Mouse (Mus musculus): ENCODE results near the gene Gzma. TPM values are rescaled to one million over a fixed set of nuclear protein-coding genes. Genes with fewer than 3 reads are reported as not detected.

The Gzma gene
- polyA plus RNA-seq, 1 experiment from 2014 or later = 4.9 TPM

GRCm38 (mm10) chr13:113104759-113105158, 4.0 kb upstream of the Gzma start:
- WGBS = 86% methylated on average over 10 of the region's 10 CpGs
- no peak overlapping the region for H3K4me3 ChIP-seq (ENCODE audit: low read depth, low read length)
- no peak overlapping the region for H3K27ac ChIP-seq (ENCODE audit: low read depth, low read length)
- H3K9ac ChIP-seq (ENCODE audit: low read depth, low read length) = no peak overlapping the region
- ATAC-seq = no peak
- no peak for TF ChIP-seq CTCF (IDR thresholded peaks at IDR 0.05; ENCODE audit: low read depth)
- H3K36me3 ChIP-seq (ENCODE audit: control insufficient read depth, insufficient read depth) = no peaks in the 10 kb centered on the region
- H3K4me2 ChIP-seq (replicated peaks; ENCODE audit: low read depth) = no peak overlapping the region
- no peaks in the 10 kb centered on the region for H3K9me3 ChIP-seq (ENCODE audit: control insufficient read depth)
- no peaks in the 10 kb centered on the region for H3K27me3 ChIP-seq (replicated peaks; ENCODE audit: control insufficient read depth, insufficient read depth, low read length)
- no peaks in the 10 kb centered on the region for H3K4me1 ChIP-seq (replicated peaks; ENCODE audit: control insufficient read depth, insufficient read depth, low read length)

- no peak overlapping the region for H3K4me2 ChIP-seq (replicated peaks; ENCODE audit: low read depth)
- H3K9me3 ChIP-seq (ENCODE audit: control insufficient read depth) = no peaks in the 10 kb centered on the region
- H3K4me3 ChIP-seq (ENCODE audit: low read depth, low read length) = no peak overlapping the region
- ATAC-seq = no peak
- no peak overlapping the region for H3K9ac ChIP-seq (ENCODE audit: low read depth, low read length)
- no peak for TF ChIP-seq CTCF (IDR thresholded peaks at IDR 0.05; ENCODE audit: low read depth)
- 69% methylated on average over 10 of the region's 10 CpGs for WGBS
- H3K27ac ChIP-seq (ENCODE audit: low read depth, low read length) = no peak overlapping the region
- no peaks in the 10 kb centered on the region for H3K27me3 ChIP-seq (replicated peaks; ENCODE audit: control insufficient read depth, insufficient read depth, low read length)
- H3K36me3 ChIP-seq (ENCODE audit: control insufficient read depth, insufficient read depth) = no peaks in the 10 kb centered on the region
- H3K4me1 ChIP-seq (replicated peaks; ENCODE audit: control insufficient read depth, insufficient read depth, low read length) = no peaks in the 10 kb centered on the region
Measured at GRCm38 (mm10) chr13:113101804-113102203, 1.0 kb upstream of the Gzma start.

- TF ChIP-seq CTCF (IDR thresholded peaks at IDR 0.05; ENCODE audit: low read depth) = no peak
- H3K36me3 ChIP-seq (ENCODE audit: control insufficient read depth, insufficient read depth) = no peaks in the 10 kb centered on the region
- H3K27me3 ChIP-seq (replicated peaks; ENCODE audit: control insufficient read depth, insufficient read depth, low read length) = no peaks in the 10 kb centered on the region
- no peak overlapping the region for H3K9ac ChIP-seq (ENCODE audit: low read depth, low read length)
- H3K4me2 ChIP-seq (replicated peaks; ENCODE audit: low read depth) = no peak overlapping the region
- 96% methylated on average over 2 of the region's 2 CpGs for WGBS
- no peak for ATAC-seq
- H3K27ac ChIP-seq (ENCODE audit: low read depth, low read length) = no peak overlapping the region
- no peaks in the 10 kb centered on the region for H3K9me3 ChIP-seq (ENCODE audit: control insufficient read depth)
- H3K4me3 ChIP-seq (ENCODE audit: low read depth, low read length) = no peak overlapping the region
- no peaks in the 10 kb centered on the region for H3K4me1 ChIP-seq (replicated peaks; ENCODE audit: control insufficient read depth, insufficient read depth, low read length)
Measured at GRCm38 (mm10) chr13:113098406-113098805, 2.4 kb downstream of the Gzma start.

GRCm38 (mm10) chr13:113097011-113097410, 3.8 kb downstream of the Gzma start:
- WGBS = 72% methylated on average over 3 of the region's 3 CpGs
- Histone ChIP-seq H3K9me3 (ENCODE audit: control insufficient read depth) (no peaks in the 10 kb centered on the region), H3K36me3 (ENCODE audit: control insufficient read depth, insufficient read depth) (no peaks in the 10 kb centered on the region), H3K27ac (ENCODE audit: low read depth, low read length) (no peak overlapping the region), H3K4me2 (replicated peaks; ENCODE audit: low read depth) (no peak overlapping the region), H3K9ac (ENCODE audit: low read depth, low read length) (no peak overlapping the region), H3K4me1 (replicated peaks; ENCODE audit: control insufficient read depth, insufficient read depth, low read length) (no peaks in the 10 kb centered on the region), H3K27me3 (replicated peaks; ENCODE audit: control insufficient read depth, insufficient read depth, low read length) (no peaks in the 10 kb centered on the region), H3K4me3 (ENCODE audit: low read depth, low read length) (no peak overlapping the region)
- ATAC-seq = no peak
- no peak for TF ChIP-seq CTCF (IDR thresholded peaks at IDR 0.05; ENCODE audit: low read depth)

- no peak for ATAC-seq
- no peaks in the 10 kb centered on the region for H3K27me3 ChIP-seq (replicated peaks; ENCODE audit: control insufficient read depth, insufficient read depth, low read length)
- H3K27ac ChIP-seq (ENCODE audit: low read depth, low read length) = no peak overlapping the region
- no peaks in the 10 kb centered on the region for H3K36me3 ChIP-seq (ENCODE audit: control insufficient read depth, insufficient read depth)
- no peaks in the 10 kb centered on the region for H3K4me1 ChIP-seq (replicated peaks; ENCODE audit: control insufficient read depth, insufficient read depth, low read length)
- H3K9ac ChIP-seq (ENCODE audit: low read depth, low read length) = no peak overlapping the region
- no peak overlapping the region for H3K4me3 ChIP-seq (ENCODE audit: low read depth, low read length)
- WGBS = 77% methylated on average over 1 of the region's 1 CpGs
- H3K4me2 ChIP-seq (replicated peaks; ENCODE audit: low read depth) = no peak overlapping the region
- H3K9me3 ChIP-seq (ENCODE audit: control insufficient read depth) = no peaks in the 10 kb centered on the region
- TF ChIP-seq CTCF (IDR thresholded peaks at IDR 0.05; ENCODE audit: low read depth) = no peak
Measured at GRCm38 (mm10) chr13:113094618-113095017, 6.2 kb downstream of the Gzma start.

GRCm38 (mm10) chr13:113090489-113090888, 10.3 kb downstream of the Gzma start:
- Histone ChIP-seq H3K9ac (ENCODE audit: low read depth, low read length) (no peak overlapping the region), H3K4me2 (replicated peaks; ENCODE audit: low read depth) (no peak overlapping the region), H3K9me3 (ENCODE audit: control insufficient read depth) (no peaks in the 10 kb centered on the region), H3K4me1 (replicated peaks; ENCODE audit: control insufficient read depth, insufficient read depth, low read length) (no peaks in the 10 kb centered on the region), H3K27me3 (replicated peaks; ENCODE audit: control insufficient read depth, insufficient read depth, low read length) (no peaks in the 10 kb centered on the region), H3K36me3 (ENCODE audit: control insufficient read depth, insufficient read depth) (no peaks in the 10 kb centered on the region), H3K4me3 (ENCODE audit: low read depth, low read length) (no peak overlapping the region), H3K27ac (ENCODE audit: low read depth, low read length) (no peak overlapping the region)
- no peak for ATAC-seq
- TF ChIP-seq CTCF (IDR thresholded peaks at IDR 0.05; ENCODE audit: low read depth) = no peak
- WGBS = 63% methylated on average over 8 of the region's 8 CpGs
